Mouse (Mus musculus) neural tube, embryonic 13.5 days (tissue): ENCODE results near the gene Pitpnm3. TPM values are rescaled to one million over a fixed set of nuclear protein-coding genes. Genes with fewer than 3 reads are reported as not detected.

Experiments
- ATAC-seq: fragments of 200-750 bp; cut with Nextera tagmentation; 2 replicates; pipeline ENCODE4 v1.8.0; 2017; ENCODE audit warnings: low read depth, mild to moderate bottlenecking, moderate TSS enrichment, moderate library complexity
- H3K27ac ChIP-seq: fragments of 300-500 bp; sonication (generic); replicated peaks from 2 replicates; pipeline ENCODE4 v1.5.1; 2015; ENCODE audit warnings: moderate library complexity, mild to moderate bottlenecking, inconsistent platforms
- H3K27me3 ChIP-seq: fragments of 300-500 bp; sonication (generic); 2 replicates; pipeline ENCODE4 v1.6.1; 2015; ENCODE audit warnings: mild to moderate bottlenecking, inconsistent platforms
- H3K36me3 ChIP-seq: fragments of 300-500 bp; sonication (generic); 2 replicates; pipeline ENCODE4 v1.6.1; 2015; ENCODE audit warnings: mild to moderate bottlenecking, inconsistent platforms
- H3K4me1 ChIP-seq: fragments of 300-500 bp; sonication (generic); replicated peaks from 2 replicates; pipeline ENCODE4 v1.6.1; 2015; ENCODE audit warnings: inconsistent platforms
- H3K4me2 ChIP-seq: fragments of 300-500 bp; sonication (generic); 2 replicates; pipeline ENCODE4 v1.6.1; 2015; ENCODE audit warnings: inconsistent platforms, mild to moderate bottlenecking, moderate library complexity
- H3K4me3 ChIP-seq: fragments of 300-500 bp; sonication (generic); 2 replicates; pipeline ENCODE4 v1.5.1; 2015; ENCODE audit warnings: mild to moderate bottlenecking, inconsistent platforms
- H3K9ac ChIP-seq: fragments of 300-500 bp; sonication (generic); 2 replicates; pipeline ENCODE4 v1.6.1; 2015; ENCODE audit warnings: moderate library complexity, mild to moderate bottlenecking, inconsistent platforms
- H3K9me3 ChIP-seq: fragments of 300-500 bp; sonication (generic); 2 replicates; pipeline ENCODE4 v1.6.1; 2016; ENCODE audit warnings: inconsistent platforms
- WGBS: fragments of 180-500 bp; shearing (Covaris S2); methylation state at CpG from one replicate; pipeline ENCODE4 v1.1.7; 2015; 5-methylcytosine and 5-hydroxymethylcytosine counted together
- polyA plus RNA-seq: library from polyadenylated mRNA; unstranded; fragments of >200 nt; fragmentation: Nextera tagmentation; extraction: Ambion mirVana; gene quantifications from 2 replicates; pipeline ENCODE4 v1.2.1, GENCODE M21; 2015

Gene Pitpnm3
- polyA plus RNA-seq, 1 experiment from 2014 or later: 1.8 TPM

- Histone ChIP-seq H3K9me3 (no peaks in the 10 kb centered on the region), H3K4me2 (no peak overlapping the region), H3K36me3 (no peaks in the 10 kb centered on the region), H3K4me1 (peaks cover 6% of the 10 kb centered on the region), H3K27ac (no peak overlapping the region), H3K9ac (no peak overlapping the region), H3K4me3 (no peak overlapping the region), H3K27me3 (no peaks in the 10 kb centered on the region)
- 70% methylated on average over 6 of the region's 6 CpGs for WGBS
- ATAC-seq: no peak
These were observed 55.1 kb downstream of the Pitpnm3 start for GRCm38 (mm10) chr11:72080461-72080860.

- no peaks in the 10 kb centered on the region for H3K9me3 ChIP-seq
- no peaks in the 10 kb centered on the region for H3K27me3 ChIP-seq
- H3K4me3 ChIP-seq: no peak overlapping the region
- H3K27ac ChIP-seq: no peak overlapping the region
- WGBS: 44% methylated on average over 4 of the region's 4 CpGs
- ATAC-seq: no peak
- no peak overlapping the region for H3K9ac ChIP-seq
- no peaks in the 10 kb centered on the region for H3K36me3 ChIP-seq
- no peak overlapping the region for H3K4me2 ChIP-seq
- H3K4me1 ChIP-seq: no peaks in the 10 kb centered on the region; the same call in 1 of the 2 replicates
These were observed 56.9 kb downstream of the Pitpnm3 start for GRCm38 (mm10) chr11:72078647-72079046.

- H3K36me3 ChIP-seq: no peaks in the 10 kb centered on the region
- ATAC-seq: no peak
- no peak overlapping the region for H3K9ac ChIP-seq
- no peak overlapping the region for H3K4me3 ChIP-seq
- WGBS: 47% methylated on average over 3 of the region's 3 CpGs
- no peak overlapping the region for H3K27ac ChIP-seq
- H3K4me1 ChIP-seq: no peaks in the 10 kb centered on the region; the same call in 1 of the 2 replicates
- H3K9me3 ChIP-seq: no peaks in the 10 kb centered on the region
- H3K4me2 ChIP-seq: no peak overlapping the region
- H3K27me3 ChIP-seq: no peaks in the 10 kb centered on the region
These were observed 57.5 kb downstream of the Pitpnm3 start for GRCm38 (mm10) chr11:72078056-72078455.

- no peak overlapping the region for H3K9ac ChIP-seq
- WGBS: 87% methylated on average over 13 of the region's 13 CpGs
- ATAC-seq: no peak
- H3K9me3 ChIP-seq: no peaks in the 10 kb centered on the region
- no peak overlapping the region for H3K4me3 ChIP-seq
- no peak overlapping the region for H3K27ac ChIP-seq
- no peak overlapping the region for H3K4me2 ChIP-seq
- H3K27me3 ChIP-seq: no peaks in the 10 kb centered on the region
- H3K36me3 ChIP-seq: no peaks in the 10 kb centered on the region
- peaks cover 21% of the 10 kb centered on the region for H3K4me1 ChIP-seq
These were observed 61.3 kb downstream of the Pitpnm3 start for GRCm38 (mm10) chr11:72074230-72074629.

GRCm38 (mm10) chr11:72072331-72072905, 63.2 kb downstream of the Pitpnm3 start:
- ATAC-seq: no peak

GRCm38 (mm10) chr11:72070733-72071132, 64.8 kb downstream of the Pitpnm3 start:
- Histone ChIP-seq H3K27me3 (no peaks in the 10 kb centered on the region), H3K4me3 (no peak overlapping the region), H3K4me1 (peaks cover 36% of the 10 kb centered on the region), H3K36me3 (no peaks in the 10 kb centered on the region), H3K27ac (no peak overlapping the region), H3K4me2 (no peak overlapping the region), H3K9ac (no peak overlapping the region), H3K9me3 (no peaks in the 10 kb centered on the region)
- WGBS: 75% methylated on average over 9 of the region's 9 CpGs
- ATAC-seq: no peak

More at GRCm38 (mm10) chr11:72072331-72072905, 63.2 kb downstream of the Pitpnm3 start:
- WGBS: 24% methylated on average over 6 of the region's 6 CpGs
- Histone ChIP-seq H3K9me3 (no peaks in the 10 kb centered on the region), H3K36me3 (no peaks in the 10 kb centered on the region), H3K4me2 (no peak overlapping the region), H3K4me3 (no peak overlapping the region), H3K27me3 (no peaks in the 10 kb centered on the region), H3K4me1 (peaks cover 31% of the 10 kb centered on the region), H3K9ac (no peak overlapping the region), H3K27ac (no peak overlapping the region)

GRCm38 (mm10) chr11:72068026-72068425, 67.6 kb downstream of the Pitpnm3 start:
- Histone ChIP-seq H3K9ac (no peak overlapping the region), H3K36me3 (peaks cover 7% of the 10 kb centered on the region; the same call in 1 of the 2 replicates), H3K4me2 (no peak overlapping the region), H3K4me3 (no peak overlapping the region), H3K27ac (peak overlapping the region; percentile 23; the same call in 1 of the 2 replicates), H3K9me3 (peaks cover 12% of the 10 kb centered on the region; the same call in 1 of the 2 replicates), H3K4me1 (peaks cover 36% of the 10 kb centered on the region), H3K27me3 (no peaks in the 10 kb centered on the region)
- ATAC-seq: no peak
- 52% methylated on average over 7 of the region's 7 CpGs for WGBS

- Histone ChIP-seq H3K36me3 (peaks cover 7% of the 10 kb centered on the region; the same call in 1 of the 2 replicates), H3K27me3 (no peaks in the 10 kb centered on the region), H3K4me1 (peaks cover 34% of the 10 kb centered on the region), H3K4me3 (no peak overlapping the region), H3K9ac (no peak overlapping the region), H3K27ac (peak overlapping the region; percentile 23; the same call in 1 of the 2 replicates), H3K4me2 (no peak overlapping the region), H3K9me3 (peaks cover 12% of the 10 kb centered on the region; the same call in 1 of the 2 replicates)
- 70% methylated on average over 5 of the region's 5 CpGs for WGBS
- no peak for ATAC-seq
These were observed 68.3 kb downstream of the Pitpnm3 start for GRCm38 (mm10) chr11:72067326-72067725.

- 37% methylated on average over 6 of the region's 6 CpGs for WGBS
- peaks cover 7% of the 10 kb centered on the region; the same call in 1 of the 2 replicates for H3K36me3 ChIP-seq
- ATAC-seq: no peak
- no peak overlapping the region for H3K4me3 ChIP-seq
- H3K27ac ChIP-seq: no peak overlapping the region
- no peak overlapping the region for H3K9ac ChIP-seq
- peaks cover 12% of the 10 kb centered on the region; the same call in 1 of the 2 replicates for H3K9me3 ChIP-seq
- peaks cover 29% of the 10 kb centered on the region for H3K4me1 ChIP-seq
- no peak overlapping the region for H3K4me2 ChIP-seq
- H3K27me3 ChIP-seq: no peaks in the 10 kb centered on the region
These were observed 69.2 kb downstream of the Pitpnm3 start for GRCm38 (mm10) chr11:72066330-72066729.

GRCm38 (mm10) chr11:72065103-72065502, 70.5 kb downstream of the Pitpnm3 start:
- WGBS: 84% methylated on average over 8 of the region's 8 CpGs

GRCm38 (mm10) chr11:72064414-72064813, 71.2 kb downstream of the Pitpnm3 start:
- 85% methylated on average over 6 of the region's 6 CpGs for WGBS

More at GRCm38 (mm10) chr11:72065103-72065502, 70.5 kb downstream of the Pitpnm3 start:
- Histone ChIP-seq H3K27ac (no peak overlapping the region), H3K9me3 (peaks cover 12% of the 10 kb centered on the region; the same call in 1 of the 2 replicates), H3K36me3 (peaks cover 7% of the 10 kb centered on the region; the same call in 1 of the 2 replicates), H3K4me3 (no peak overlapping the region), H3K9ac (no peak overlapping the region), H3K4me2 (no peak overlapping the region), H3K27me3 (no peaks in the 10 kb centered on the region), H3K4me1 (peaks cover 19% of the 10 kb centered on the region)
- no peak for ATAC-seq

GRCm38 (mm10) chr11:72061093-72061620, 74.4 kb downstream of the Pitpnm3 start:
- Histone ChIP-seq H3K9me3 (peaks cover 12% of the 10 kb centered on the region; the same call in 1 of the 2 replicates), H3K4me2 (no peak overlapping the region), H3K27me3 (no peaks in the 10 kb centered on the region), H3K4me1 (no peaks in the 10 kb centered on the region), H3K36me3 (peaks cover 7% of the 10 kb centered on the region; the same call in 1 of the 2 replicates), H3K27ac (no peak overlapping the region), H3K4me3 (no peak overlapping the region), H3K9ac (no peak overlapping the region)
- no peak for ATAC-seq
- WGBS: 87% methylated on average over 13 of the region's 13 CpGs

More at GRCm38 (mm10) chr11:72064414-72064813, 71.2 kb downstream of the Pitpnm3 start:
- no peak overlapping the region for H3K4me2 ChIP-seq
- no peak for ATAC-seq
- peaks cover 12% of the 10 kb centered on the region; the same call in 1 of the 2 replicates for H3K9me3 ChIP-seq
- peaks cover 7% of the 10 kb centered on the region; the same call in 1 of the 2 replicates for H3K36me3 ChIP-seq
- H3K27me3 ChIP-seq: no peaks in the 10 kb centered on the region
- no peak overlapping the region for H3K9ac ChIP-seq
- H3K27ac ChIP-seq: no peak overlapping the region
- no peak overlapping the region for H3K4me3 ChIP-seq
- peaks cover 15% of the 10 kb centered on the region for H3K4me1 ChIP-seq
